Mouse (Mus musculus): ENCODE measurements around the gene Nsmce1. TPM values are rescaled to one million over a fixed set of nuclear protein-coding genes. Genes with fewer than 3 reads are reported as not detected.

Gene Nsmce1
- 23.1 and 25.2 TPM in 2 replicates for total RNA-seq (2014; rRNA removed)
- polyA plus RNA-seq (2015; fragmentation: Nextera tagmentation; extraction: Ambion mirVana) = 77.8 and 81.9 TPM in 2 replicates

GRCm38 (mm10) chr7:125490947-125491735, at the start of gene Nsmce1:
Gene Nsmce1 (minus strand): TSS chr7:125491596.
- Histone ChIP-seq H3K27me3 (ENCODE audit: insufficient read depth, low read length) (no peaks in the 10 kb centered on the region), H3K4me3 (ENCODE audit: low read depth, low read length) (peak within 1 kb of the TSS; percentile 56), H3K9ac (replicated peaks; ENCODE audit: low read length, poor library complexity, severe bottlenecking) (peak within 1 kb of the TSS; percentile 76), H3K27ac (ENCODE audit: low read depth, low read length) (peak within 1 kb of the TSS; percentile 79), H3K36me3 (ENCODE audit: insufficient read depth, low read length) (no peaks in the 10 kb centered on the region), H3K9me3 (ENCODE audit: low read length) (no peaks in the 10 kb centered on the region), H3K4me1 (ENCODE audit: insufficient read depth, low read length) (peaks cover 10% of the 10 kb centered on the region; the same call in 1 of the 2 replicates), H3K4me2 (ENCODE audit: low read depth, low read length, poor library complexity, severe bottlenecking) (peak within 1 kb of the TSS; percentile 68)
- ATAC-seq (ENCODE audit: low FRiP score) (peak; percentile 98), DNase-seq (ENCODE audit: low spot score) (peak; percentile 98)
- under 1% methylated on average over 55 of the region's 56 CpGs for WGBS
- TF ChIP-seq CTCF (IDR thresholded peaks at IDR 0.05) = peak; percentile 58

- DNase-seq (ENCODE audit: low spot score) (no peak), ATAC-seq (ENCODE audit: low FRiP score) (no peak)
- H3K9ac ChIP-seq (replicated peaks; ENCODE audit: low read length, poor library complexity, severe bottlenecking) = no peak overlapping the region
- TF ChIP-seq CTCF (IDR thresholded peaks at IDR 0.05) = no peak
- WGBS = 88% methylated on average over 1 of the region's 1 CpGs
- no peak overlapping the region for H3K27ac ChIP-seq (ENCODE audit: low read depth, low read length)
- H3K4me3 ChIP-seq (ENCODE audit: low read depth, low read length) = no peak overlapping the region
- no peaks in the 10 kb centered on the region for H3K9me3 ChIP-seq (ENCODE audit: low read length)
- no peaks in the 10 kb centered on the region for H3K36me3 ChIP-seq (ENCODE audit: insufficient read depth, low read length)
- no peaks in the 10 kb centered on the region for H3K27me3 ChIP-seq (ENCODE audit: insufficient read depth, low read length)
- no peak overlapping the region for H3K4me2 ChIP-seq (ENCODE audit: low read depth, low read length, poor library complexity, severe bottlenecking)
- no peaks in the 10 kb centered on the region for H3K4me1 ChIP-seq (ENCODE audit: insufficient read depth, low read length)
Observed at GRCm38 (mm10) chr7:125541026-125541425, 49.6 kb upstream of the Nsmce1 start.

DNA sequence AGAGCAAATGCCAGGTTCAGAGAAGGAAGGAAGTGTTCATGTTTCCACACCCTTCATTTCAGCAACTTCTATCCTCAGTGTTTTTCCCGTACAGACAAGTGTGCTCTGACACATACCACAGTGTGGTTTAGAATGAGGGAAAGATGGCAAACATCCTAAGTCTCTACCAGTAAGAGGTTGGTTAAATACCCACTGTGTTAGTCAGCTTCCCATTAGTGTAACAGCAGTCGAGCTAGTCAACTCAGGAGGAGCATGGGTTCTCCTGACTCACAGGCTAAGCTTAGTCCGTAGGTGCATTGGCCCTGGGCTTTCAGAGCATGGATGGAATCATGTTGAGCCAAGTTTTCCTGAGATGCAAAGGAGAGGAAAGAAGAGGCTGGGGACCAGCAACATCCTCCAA, 48.0 kb upstream of the Nsmce1 start:
- Histone ChIP-seq H3K4me1 (ENCODE audit: insufficient read depth, low read length) (no peaks in the 10 kb centered on the region), H3K4me3 (ENCODE audit: low read depth, low read length) (no peak overlapping the region), H3K9me3 (ENCODE audit: low read length) (no peaks in the 10 kb centered on the region), H3K4me2 (ENCODE audit: low read depth, low read length, poor library complexity, severe bottlenecking) (no peak overlapping the region), H3K9ac (replicated peaks; ENCODE audit: low read length, poor library complexity, severe bottlenecking) (no peak overlapping the region), H3K27ac (ENCODE audit: low read depth, low read length) (no peak overlapping the region), H3K36me3 (ENCODE audit: insufficient read depth, low read length) (no peaks in the 10 kb centered on the region), H3K27me3 (ENCODE audit: insufficient read depth, low read length) (no peaks in the 10 kb centered on the region)
- 95% methylated on average over 3 of the region's 3 CpGs for WGBS
- ATAC-seq (ENCODE audit: low FRiP score) (no peak), DNase-seq (ENCODE audit: low spot score) (no peak)
- no peak for TF ChIP-seq CTCF (IDR thresholded peaks at IDR 0.05)

GRCm38 (mm10) chr7:125527901-125528580, 36.6 kb upstream of the Nsmce1 start:
- no peak for TF ChIP-seq CTCF (IDR thresholded peaks at IDR 0.05)
- WGBS = 88% methylated on average over 9 of the region's 9 CpGs
- Histone ChIP-seq H3K4me2 (ENCODE audit: low read depth, low read length, poor library complexity, severe bottlenecking) (no peak overlapping the region), H3K36me3 (ENCODE audit: insufficient read depth, low read length) (no peaks in the 10 kb centered on the region), H3K9ac (replicated peaks; ENCODE audit: low read length, poor library complexity, severe bottlenecking) (no peak overlapping the region), H3K4me3 (ENCODE audit: low read depth, low read length) (no peak overlapping the region), H3K27me3 (ENCODE audit: insufficient read depth, low read length) (no peaks in the 10 kb centered on the region), H3K9me3 (ENCODE audit: low read length) (no peaks in the 10 kb centered on the region), H3K27ac (ENCODE audit: low read depth, low read length) (no peak overlapping the region), H3K4me1 (ENCODE audit: insufficient read depth, low read length) (no peaks in the 10 kb centered on the region)
- ATAC-seq (ENCODE audit: low FRiP score) (no peak), DNase-seq (ENCODE audit: low spot score) (no peak)

GRCm38 (mm10) chr7:125527186-125527585, 35.8 kb upstream of the Nsmce1 start:
- Histone ChIP-seq H3K4me2 (ENCODE audit: low read depth, low read length, poor library complexity, severe bottlenecking) (no peak overlapping the region), H3K4me3 (ENCODE audit: low read depth, low read length) (no peak overlapping the region), H3K4me1 (ENCODE audit: insufficient read depth, low read length) (no peaks in the 10 kb centered on the region), H3K9ac (replicated peaks; ENCODE audit: low read length, poor library complexity, severe bottlenecking) (no peak overlapping the region), H3K9me3 (ENCODE audit: low read length) (no peaks in the 10 kb centered on the region), H3K36me3 (ENCODE audit: insufficient read depth, low read length) (no peaks in the 10 kb centered on the region), H3K27ac (ENCODE audit: low read depth, low read length) (no peak overlapping the region), H3K27me3 (ENCODE audit: insufficient read depth, low read length) (no peaks in the 10 kb centered on the region)
- TF ChIP-seq CTCF (IDR thresholded peaks at IDR 0.05) = no peak
- ATAC-seq (ENCODE audit: low FRiP score) = no peak
- no peak for DNase-seq (ENCODE audit: low spot score)
- 92% methylated on average over 6 of the region's 6 CpGs for WGBS

DNA sequence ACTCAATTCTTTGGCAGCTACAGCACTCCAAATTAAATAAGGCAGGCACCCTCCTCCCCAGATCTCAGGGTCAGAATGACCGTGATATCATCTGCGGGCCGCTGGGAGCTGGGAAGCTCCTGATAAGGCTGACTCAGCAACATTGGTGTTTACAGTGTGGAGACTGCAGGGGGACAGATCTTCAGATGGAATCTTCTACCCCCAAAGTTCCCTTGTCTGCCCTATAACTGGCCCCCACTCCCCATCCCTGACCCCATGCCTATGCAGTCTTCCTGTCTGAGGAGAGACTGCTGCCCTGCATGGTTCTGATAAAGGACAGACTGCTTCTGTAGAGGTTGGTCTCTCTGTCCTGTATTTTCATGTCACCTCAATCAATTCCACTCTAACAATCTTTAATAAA, 31.7 kb upstream of the Nsmce1 start:
- no peak overlapping the region for H3K27ac ChIP-seq (ENCODE audit: low read depth, low read length)
- DNase-seq (ENCODE audit: low spot score) = no peak
- H3K27me3 ChIP-seq (ENCODE audit: insufficient read depth, low read length) = no peaks in the 10 kb centered on the region
- no peak overlapping the region for H3K4me3 ChIP-seq (ENCODE audit: low read depth, low read length)
- H3K9ac ChIP-seq (replicated peaks; ENCODE audit: low read length, poor library complexity, severe bottlenecking) = no peak overlapping the region
- no peak for ATAC-seq (ENCODE audit: low FRiP score)
- no peaks in the 10 kb centered on the region for H3K36me3 ChIP-seq (ENCODE audit: insufficient read depth, low read length)
- WGBS = 85% methylated on average over 3 of the region's 3 CpGs
- no peaks in the 10 kb centered on the region for H3K9me3 ChIP-seq (ENCODE audit: low read length)
- no peak for TF ChIP-seq CTCF (IDR thresholded peaks at IDR 0.05)
- H3K4me1 ChIP-seq (ENCODE audit: insufficient read depth, low read length) = no peaks in the 10 kb centered on the region
- no peak overlapping the region for H3K4me2 ChIP-seq (ENCODE audit: low read depth, low read length, poor library complexity, severe bottlenecking)

Data from midbrain, postnatal 0 days (tissue).